Mouse (Mus musculus) heart, embryonic 14.5 days (tissue): ENCODE data around the gene Ap1g1. TPM values are rescaled to one million over a fixed set of nuclear protein-coding genes. Genes with fewer than 3 reads are reported as not detected.

ENCODE experiments used
- ATAC-seq: fragments of 200-750 bp; cut with Nextera tagmentation; 2 replicates; pipeline ENCODE4 v1.8.0; 2017; ENCODE audit warnings: low read depth, moderate TSS enrichment; ENCODE audit not compliant: insufficient number of reproducible peaks, insufficient read depth, low FRiP score
- H3K27ac ChIP-seq, 2 experiments: fragments of 200-500 bp in 1 of 2; fragments of 300-500 bp in 1 of 2; sonication (generic) in 1 of 2; replicated peaks in 1 of 2; 2 replicates each; pipeline ENCODE4 v1.5.1; 2012 to 2014; ENCODE audit warnings: low read depth in 2 of 2, low read length in 2 of 2, control low read depth in 1 of 2, mild to moderate bottlenecking in 1 of 2, mixed read lengths in 1 of 2; ENCODE audit not compliant: control insufficient read depth in 1 of 2, insufficient read depth in 1 of 2
- H3K27me3 ChIP-seq: fragments of 300-500 bp; sonication (generic); 2 replicates; pipeline ENCODE4 v1.6.1; 2014; ENCODE audit warnings: mild to moderate bottlenecking, low read length, control low read depth; ENCODE audit not compliant: control insufficient read depth, insufficient read depth
- H3K36me3 ChIP-seq: fragments of 300-500 bp; sonication (generic); 2 replicates; pipeline ENCODE4 v1.6.1; 2014; ENCODE audit warnings: mild to moderate bottlenecking, control low read depth, low read length, mixed read lengths; ENCODE audit not compliant: control insufficient read depth, insufficient read depth
- H3K4me1 ChIP-seq, 2 experiments: fragments of 200-500 bp in 1 of 2; fragments of 300-500 bp in 1 of 2; sonication (generic) in 1 of 2; 2 replicates each; pipeline ENCODE4 v1.6.1; 2012 to 2014; ENCODE audit warnings: low read length in 2 of 2, control low read depth in 1 of 2, mixed read lengths in 1 of 2; ENCODE audit not compliant: control insufficient read depth in 2 of 2, insufficient read depth in 2 of 2
- H3K4me2 ChIP-seq: fragments of 300-500 bp; sonication (generic); 2 replicates; pipeline ENCODE4 v1.6.1; 2014; ENCODE audit warnings: mild to moderate bottlenecking, low read length
- H3K4me3 ChIP-seq, 2 experiments: fragments of 200-500 bp in 1 of 2; fragments of 300-500 bp in 1 of 2; sonication (generic) in 1 of 2; 2 replicates each; pipeline ENCODE4 v1.5.1; 2012 to 2014; ENCODE audit warnings: low read length in 2 of 2, mild to moderate bottlenecking in 2 of 2, control low read depth in 1 of 2, low read depth in 1 of 2, moderate library complexity in 1 of 2; ENCODE audit not compliant: control insufficient read depth in 1 of 2, insufficient read depth in 1 of 2
- H3K9ac ChIP-seq: fragments of 300-500 bp; sonication (generic); 2 replicates; pipeline ENCODE4 v1.6.1; 2014; ENCODE audit warnings: mild to moderate bottlenecking, low read length
- H3K9me3 ChIP-seq: fragments of 300-500 bp; sonication (generic); 2 replicates; pipeline ENCODE4 v1.6.1; 2016; ENCODE audit warnings: low read length, control low read depth; ENCODE audit not compliant: control insufficient read depth
- WGBS: fragments of 180-500 bp; shearing (Covaris S2); extraction: QIAGEN DNeasy Blood & Tissue Kit; methylation state at CpG from one replicate; pipeline ENCODE4 v1.1.7; 2014; 5-methylcytosine and 5-hydroxymethylcytosine counted together
- polyA plus RNA-seq: library from polyadenylated mRNA; unstranded; fragments of >200 nt; fragmentation: Nextera tagmentation; extraction: Ambion mirVana; gene quantifications from 2 replicates; pipeline ENCODE4 v1.2.1, GENCODE M21; 2014

Ap1g1 gene
- polyA plus RNA-seq, 1 experiment from 2014 or later, result 25.2 TPM

GRCm38 (mm10) chr8:109764031-109764430, 14.3 kb upstream of the Ap1g1 start:
- H3K4me2 ChIP-seq, result no peak overlapping the region
- H3K9me3 ChIP-seq, result 0 out of 2 replicates have a peak, but pooled peaks cover 5% of the 10 kb centered on the region
- H3K4me1 ChIP-seq, result no peaks in the 10 kb centered on the region
- H3K36me3 ChIP-seq, result no peaks in the 10 kb centered on the region
- WGBS, result 83% methylated on average over 6 of the region's 6 CpGs
- no peak overlapping the region for H3K27ac ChIP-seq
- no peak overlapping the region for H3K4me3 ChIP-seq
- no peaks in the 10 kb centered on the region for H3K27me3 ChIP-seq
- ATAC-seq, result no peak
- no peak overlapping the region for H3K9ac ChIP-seq

- Histone ChIP-seq H3K9ac (no peak overlapping the region), H3K36me3 (no peaks in the 10 kb centered on the region), H3K4me3 (no peak overlapping the region), H3K4me2 (no peak overlapping the region), H3K4me1 (no peaks in the 10 kb centered on the region), H3K27ac (no peak overlapping the region), H3K27me3 (no peaks in the 10 kb centered on the region), H3K9me3 (0 out of 2 replicates have a peak, but pooled peaks cover 5% of the 10 kb centered on the region)
- 60% methylated on average over 7 of the region's 7 CpGs for WGBS
- no peak for ATAC-seq
Observed at GRCm38 (mm10) chr8:109766081-109766480, 12.3 kb upstream of the Ap1g1 start.

DNA sequence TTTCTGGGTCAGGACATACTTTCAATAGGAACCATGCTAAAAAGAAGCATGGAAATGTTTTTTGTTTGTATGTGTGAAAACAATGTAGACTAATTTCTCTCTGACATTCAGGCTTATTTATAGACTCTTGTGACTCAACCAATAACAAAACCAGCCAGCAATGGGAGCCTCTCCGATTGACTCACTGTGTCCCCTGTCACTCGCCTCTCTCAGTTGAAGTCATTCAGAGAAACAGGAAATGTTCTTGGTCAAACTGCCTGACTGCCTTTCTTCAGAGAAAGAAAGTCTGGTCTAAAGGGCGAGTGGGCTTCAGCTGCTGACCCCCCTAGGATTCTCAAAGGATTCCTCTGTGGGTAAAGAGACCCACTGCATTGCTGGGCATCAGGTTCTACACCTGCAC, 5.2 kb upstream of the Ap1g1 start:
- Histone ChIP-seq H3K27ac (no peak overlapping the region), H3K4me2 (no peak overlapping the region), H3K27me3 (no peaks in the 10 kb centered on the region; the same call in 1 of the 2 replicates), H3K36me3 (no peaks in the 10 kb centered on the region), H3K9me3 (no peaks in the 10 kb centered on the region), H3K4me1 (no peaks in the 10 kb centered on the region), H3K4me3 (no peak overlapping the region), H3K9ac (no peak overlapping the region)
- 30% methylated on average over 3 of the region's 3 CpGs for WGBS
- ATAC-seq, result no peak

DNA sequence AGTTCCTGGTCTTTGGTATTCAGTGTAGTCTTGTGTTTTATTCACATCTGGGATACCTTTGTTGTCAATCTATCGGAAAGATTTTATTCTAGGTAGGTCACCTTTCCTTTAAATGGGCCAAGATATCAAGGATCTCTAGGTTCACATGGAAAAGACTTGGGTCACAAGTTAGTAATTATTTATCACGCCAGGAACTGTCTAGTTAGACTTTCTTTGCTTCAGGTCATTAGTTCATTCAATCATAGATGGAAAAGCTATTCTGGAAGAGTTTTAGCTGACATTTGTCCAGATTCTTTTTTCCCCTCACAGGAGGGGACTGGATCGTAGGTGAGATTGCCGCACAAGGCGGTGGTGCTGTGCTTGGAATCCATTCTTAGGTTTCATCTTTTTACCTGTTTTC, 503 bp upstream of the Ap1g1 start:
- no peak for ATAC-seq
- 28% methylated on average over 5 of the region's 5 CpGs for WGBS
- no peaks in the 10 kb centered on the region for H3K9me3 ChIP-seq
- H3K9ac ChIP-seq, result peak overlapping the region; percentile 97
- peaks cover 2 to 17% of the 10 kb centered on the region in 2 experiments; a peak in 3 of 4 replicates for H3K4me1 ChIP-seq
- peak overlapping the region in 1 of 2 experiments; percentile 24; a peak in 1 of 4 replicates for H3K27ac ChIP-seq
- H3K27me3 ChIP-seq, result no peaks in the 10 kb centered on the region; the same call in 1 of the 2 replicates
- H3K4me3 ChIP-seq, result peak overlapping the region in 1 of 2 experiments; percentile 95; a peak in 3 of 4 replicates
- H3K4me2 ChIP-seq, result peak overlapping the region; percentile 88
- no peaks in the 10 kb centered on the region for H3K36me3 ChIP-seq

DNA sequence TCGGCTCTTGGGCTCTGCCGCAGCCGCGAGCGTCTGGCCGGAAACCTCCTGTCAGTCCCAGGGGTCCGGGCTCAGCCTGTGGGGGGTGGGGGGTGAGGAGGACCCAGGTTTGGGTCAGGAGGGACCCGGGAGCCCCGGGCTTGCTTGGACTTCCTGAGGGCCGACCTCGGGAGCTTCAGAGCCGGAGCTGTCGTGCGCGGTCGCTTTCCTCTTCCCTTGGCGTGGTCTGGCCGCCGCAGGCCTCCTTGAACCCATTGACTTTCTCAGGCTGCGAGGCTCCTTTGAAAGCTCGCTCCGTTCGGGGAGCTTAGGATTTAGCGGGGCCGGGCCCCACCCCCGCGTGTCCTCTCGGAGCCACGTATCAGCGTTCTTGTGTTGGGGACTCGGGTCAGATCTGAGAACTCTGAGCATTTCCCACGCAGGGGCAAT, 653 bp downstream of the Ap1g1 start:
- Histone ChIP-seq H3K9me3 (no peaks in the 10 kb centered on the region), H3K27ac (peak overlapping the region; percentile 94 to 98), H3K4me1 (peaks cover 2 to 17% of the 10 kb centered on the region in 2 experiments; a peak in 3 of 4 replicates), H3K4me2 (peak overlapping the region; percentile 88), H3K36me3 (no peaks in the 10 kb centered on the region), H3K9ac (peak overlapping the region; percentile 97), H3K4me3 (peak overlapping the region; percentile 95 to 96), H3K27me3 (no peaks in the 10 kb centered on the region; the same call in 1 of the 2 replicates)
- under 1% methylated on average over 29 of the region's 32 CpGs for WGBS
- peak; percentile 70 for ATAC-seq

DNA sequence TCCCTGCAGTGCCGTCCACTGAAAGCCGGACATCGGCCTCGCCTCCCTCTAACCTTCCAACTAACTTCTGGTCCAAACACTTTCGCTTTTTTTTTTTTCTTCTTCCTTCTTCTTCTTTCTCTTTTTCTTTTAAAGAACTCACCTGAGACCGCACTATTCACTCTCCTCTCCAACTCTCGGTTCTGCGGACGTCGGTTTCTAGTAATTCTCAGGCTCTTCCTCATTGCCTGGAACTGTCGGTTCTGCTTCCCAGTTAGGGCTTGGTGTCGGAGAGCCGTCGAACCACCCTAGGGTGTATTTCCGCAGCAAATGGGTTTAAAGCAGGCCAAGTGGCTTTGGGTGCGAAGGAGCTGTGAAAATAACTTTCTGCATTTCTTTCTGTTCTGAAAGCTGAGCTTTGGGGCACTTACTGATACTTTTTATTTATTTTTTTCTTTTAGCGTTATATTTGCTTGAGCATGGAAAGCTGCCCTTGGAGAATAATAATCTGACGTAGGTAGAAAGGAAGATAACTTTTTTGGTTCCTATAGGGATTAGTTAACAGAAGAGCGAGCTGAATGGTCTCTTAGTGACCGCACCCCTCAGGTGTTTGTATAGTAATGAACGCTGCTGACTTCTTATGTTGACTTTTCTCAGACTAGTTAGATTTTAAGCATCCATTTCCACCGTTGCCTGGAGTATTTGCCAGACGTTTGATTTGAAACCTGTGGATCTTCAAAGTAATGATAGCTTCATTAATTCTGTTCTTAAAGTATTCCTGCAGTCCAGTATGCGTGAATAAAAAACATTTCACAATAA, 1.3 kb downstream of the Ap1g1 start:
- H3K4me1 ChIP-seq, result peaks cover 2 to 17% of the 10 kb centered on the region in 2 experiments; a peak in 3 of 4 replicates
- H3K27ac ChIP-seq, result peak overlapping the region; percentile 94 to 98
- H3K4me3 ChIP-seq, result peak overlapping the region; percentile 95 to 96
- no peaks in the 10 kb centered on the region for H3K9me3 ChIP-seq
- peak overlapping the region; percentile 97 for H3K9ac ChIP-seq
- H3K36me3 ChIP-seq, result no peaks in the 10 kb centered on the region
- no peak for ATAC-seq
- H3K27me3 ChIP-seq, result no peaks in the 10 kb centered on the region; the same call in 1 of the 2 replicates
- peak overlapping the region; percentile 88 for H3K4me2 ChIP-seq
- 17% methylated on average over 24 of the region's 24 CpGs for WGBS

DNA sequence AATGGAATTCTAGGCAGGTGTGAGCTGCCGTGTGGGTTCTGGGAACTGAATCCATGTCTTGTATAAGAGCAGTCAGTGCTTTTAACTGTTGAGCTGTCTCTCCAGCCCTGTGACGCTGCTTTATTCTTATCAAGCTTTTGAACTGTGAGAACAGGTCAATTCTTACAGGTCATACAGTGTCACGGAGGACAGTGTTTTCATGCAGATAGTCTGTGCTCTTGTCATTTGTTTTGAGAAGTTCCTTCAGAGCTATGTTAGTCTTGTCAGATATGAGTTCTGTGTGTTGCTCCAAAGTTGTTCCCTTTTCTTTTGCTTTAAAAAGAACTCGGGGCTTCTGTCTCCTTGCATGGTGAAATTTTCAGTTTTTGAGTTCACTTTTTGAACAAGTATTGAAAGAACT, 2.2 kb downstream of the Ap1g1 start:
- peaks cover 2 to 17% of the 10 kb centered on the region in 2 experiments; a peak in 3 of 4 replicates for H3K4me1 ChIP-seq
- no peaks in the 10 kb centered on the region; the same call in 1 of the 2 replicates for H3K27me3 ChIP-seq
- no peak overlapping the region for H3K27ac ChIP-seq
- H3K36me3 ChIP-seq, result no peaks in the 10 kb centered on the region
- H3K9ac ChIP-seq, result peak overlapping the region; percentile 97; the same call in 1 of the 2 replicates
- no peak for ATAC-seq
- peak overlapping the region; percentile 88 for H3K4me2 ChIP-seq
- peak overlapping the region in 1 of 2 experiments; percentile 95; a peak in 1 of 4 replicates for H3K4me3 ChIP-seq
- H3K9me3 ChIP-seq, result no peaks in the 10 kb centered on the region
- 27% methylated on average over 4 of the region's 4 CpGs for WGBS
